In the genomic region with DNA sequence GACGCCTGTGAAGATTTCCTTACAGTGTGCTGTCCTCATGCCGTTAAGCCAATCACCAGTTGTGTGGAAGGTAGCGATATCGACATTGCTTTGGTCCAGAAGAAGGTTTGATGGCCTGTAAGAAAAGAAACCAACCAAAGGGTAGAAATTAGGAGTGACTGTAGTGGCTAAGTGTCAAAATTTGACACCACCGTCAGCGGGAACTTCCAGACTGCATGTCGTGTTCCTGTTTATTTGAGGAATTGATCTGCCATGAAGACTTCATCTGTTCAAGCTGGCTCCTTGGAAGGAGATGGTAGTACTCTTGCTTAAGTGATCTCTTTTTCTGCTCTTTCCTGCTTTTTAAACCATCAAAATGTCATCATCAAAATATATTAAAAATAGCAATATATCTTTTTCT, we compare ENCODE assay signal across 19 mouse cellular contexts.
DNase-seq lines count a peak whose midpoint lies in the region; ATAC-seq and TF ChIP-seq lines count a peak whose summit lies in the region.
"Had no signal": no experiment of that assay in that cellular context is flagged by ENCODE, and none has a peak within 500 bp of the region (broad histone marks: within the 10 kb centered on the region; RNA-seq: fewer than 3 reads in every experiment).

No protein-coding gene starts in this region.

- no peak overlapping the region for H3K4me3 ChIP-seq in hindbrain, postnatal 0 days (ENCODE audit: low read length)
- no peak overlapping the region for H3K4me3 ChIP-seq in hindbrain, embryonic 11.5 days (ENCODE audit: low read depth, low read length)
- no peak overlapping the region for H3K4me3 ChIP-seq in midbrain, postnatal 0 days (ENCODE audit: low read depth, low read length)
- no peak overlapping the region for H3K4me3 ChIP-seq in midbrain, embryonic 10.5 days
- H3K4me3 ChIP-seq: embryonic facial prominence, embryonic 10.5 days; embryonic facial prominence, embryonic 12.5 days; forebrain, embryonic 13.5 days; forebrain, embryonic 15.5 days had no signal

- no peaks in the 10 kb centered on the region for H3K9me3 ChIP-seq in hindbrain, postnatal 0 days (ENCODE audit: low read length)
- H3K9me3 ChIP-seq in hindbrain, embryonic 11.5 days (ENCODE audit: control insufficient read depth, low read length): no peaks in the 10 kb centered on the region
- H3K9me3 ChIP-seq in midbrain, postnatal 0 days (ENCODE audit: low read length): no peaks in the 10 kb centered on the region
- no peaks in the 10 kb centered on the region for H3K9me3 ChIP-seq in midbrain, embryonic 10.5 days (replicated peaks)
- H3K9me3 ChIP-seq: embryonic facial prominence, embryonic 10.5 days; embryonic facial prominence, embryonic 12.5 days; forebrain, embryonic 13.5 days; forebrain, embryonic 15.5 days had no signal

- 80% methylated on average over 7 of the region's 7 CpGs for WGBS in hindbrain, postnatal 0 days
- WGBS in hindbrain, embryonic 11.5 days: 88% methylated on average over 7 of the region's 7 CpGs
- 93% methylated on average over 7 of the region's 7 CpGs for WGBS in midbrain, postnatal 0 days
- WGBS in midbrain, embryonic 10.5 days: 91% methylated on average over 7 of the region's 7 CpGs

- no peak for TF ChIP-seq CTCF in hindbrain, postnatal 0 days (IDR thresholded peaks at IDR 0.05; ENCODE audit: low read depth)
- no peak for TF ChIP-seq CTCF in midbrain, postnatal 0 days (IDR thresholded peaks at IDR 0.05)

- H3K27ac ChIP-seq in hindbrain, postnatal 0 days: no peak overlapping the region
- no peak overlapping the region for H3K27ac ChIP-seq in hindbrain, embryonic 11.5 days (ENCODE audit: low read depth, low read length)
- H3K27ac ChIP-seq in midbrain, postnatal 0 days (ENCODE audit: low read depth, low read length): no peak overlapping the region
- H3K27ac ChIP-seq in midbrain, embryonic 10.5 days (replicated peaks): no peak overlapping the region
- H3K27ac ChIP-seq: embryonic facial prominence, embryonic 10.5 days; embryonic facial prominence, embryonic 12.5 days; forebrain, embryonic 13.5 days; forebrain, embryonic 15.5 days had no signal

- peak; percentile 49; the same call in 1 of the 2 replicates for ATAC-seq in hindbrain, postnatal 0 days
- ATAC-seq in hindbrain, embryonic 11.5 days (ENCODE audit: low FRiP score): no peak
- no peak for ATAC-seq in midbrain, postnatal 0 days (ENCODE audit: low FRiP score)
- ATAC-seq: forebrain, embryonic 13.5 days; forebrain, embryonic 15.5 days; forebrain, postnatal 0 days had no signal

- DNase-seq in cerebellum, postnatal 14 days: peak; percentile 57 to 72
- no peak for DNase-seq in cerebellum, adult 9-10 months
- DNase-seq in hindbrain, postnatal 0 days (ENCODE audit: low spot score): peak; percentile 40
- no peak for DNase-seq in hindbrain, embryonic 11.5 days (ENCODE audit: low spot score)
- DNase-seq in midbrain, postnatal 0 days (ENCODE audit: low spot score): peak; percentile 30
- no peak for DNase-seq in midbrain, embryonic 10.5 days (ENCODE audit: low spot score)
- DNase-seq in neural tube, embryonic 10.5 days (ENCODE audit: extremely low spot score, low spot score): no peak
- DNase-seq: adrenal gland, adult 2 months; adrenal gland, postnatal 10 days; adrenal gland, postnatal 25 days; cerebellum, adult 11 months; cerebellum, adult 18-20 months; cerebellum, adult 8-10 months; cerebellum, postnatal 25 days; forebrain, postnatal 0 days had no signal

- no peaks in the 10 kb centered on the region for H3K36me3 ChIP-seq in hindbrain, postnatal 0 days (ENCODE audit: insufficient read depth, low read length)
- H3K36me3 ChIP-seq in hindbrain, embryonic 11.5 days (ENCODE audit: control insufficient read depth, insufficient read depth, low read length): no peaks in the 10 kb centered on the region
- no peaks in the 10 kb centered on the region for H3K36me3 ChIP-seq in midbrain, postnatal 0 days (ENCODE audit: insufficient read depth, low read length)
- H3K36me3 ChIP-seq in midbrain, embryonic 10.5 days: no peaks in the 10 kb centered on the region
- H3K36me3 ChIP-seq: embryonic facial prominence, embryonic 10.5 days; embryonic facial prominence, embryonic 12.5 days had no signal

- no peaks in the 10 kb centered on the region for H3K4me1 ChIP-seq in hindbrain, postnatal 0 days (ENCODE audit: insufficient read depth, low read length)
- H3K4me1 ChIP-seq in hindbrain, embryonic 11.5 days (replicated peaks; ENCODE audit: control insufficient read depth, insufficient read depth, low read length): no peaks in the 10 kb centered on the region
- H3K4me1 ChIP-seq in midbrain, postnatal 0 days (ENCODE audit: insufficient read depth, low read length): no peaks in the 10 kb centered on the region
- H3K4me1 ChIP-seq in midbrain, embryonic 10.5 days: no peaks in the 10 kb centered on the region; the same call in 1 of the 2 replicates
- H3K4me1 ChIP-seq: embryonic facial prominence, embryonic 12.5 days; forebrain, embryonic 13.5 days had no signal

- H3K9ac ChIP-seq in hindbrain, postnatal 0 days (replicated peaks; ENCODE audit: low read length): no peak overlapping the region
- no peak overlapping the region for H3K9ac ChIP-seq in hindbrain, embryonic 11.5 days (ENCODE audit: low read depth, low read length)
- no peak overlapping the region for H3K9ac ChIP-seq in midbrain, postnatal 0 days (replicated peaks; ENCODE audit: low read length, poor library complexity, severe bottlenecking)
- H3K9ac ChIP-seq: embryonic facial prominence, embryonic 12.5 days; forebrain, embryonic 13.5 days; forebrain, embryonic 15.5 days; forebrain, postnatal 0 days had no signal

- H3K27me3 ChIP-seq in hindbrain, postnatal 0 days (ENCODE audit: insufficient read depth, low read length): no peaks in the 10 kb centered on the region
- no peaks in the 10 kb centered on the region for H3K27me3 ChIP-seq in hindbrain, embryonic 11.5 days (ENCODE audit: control insufficient read depth, insufficient read depth, low read length)
- H3K27me3 ChIP-seq in midbrain, postnatal 0 days (ENCODE audit: insufficient read depth, low read length): no peaks in the 10 kb centered on the region
- no peaks in the 10 kb centered on the region for H3K27me3 ChIP-seq in midbrain, embryonic 10.5 days (ENCODE audit: low read depth, poor library complexity, severe bottlenecking)
- H3K27me3 ChIP-seq: embryonic facial prominence, embryonic 12.5 days; forebrain, embryonic 13.5 days; forebrain, embryonic 15.5 days had no signal

- no peak overlapping the region for H3K4me2 ChIP-seq in hindbrain, postnatal 0 days (ENCODE audit: low read depth, low read length)
- no peak overlapping the region for H3K4me2 ChIP-seq in hindbrain, embryonic 11.5 days (replicated peaks; ENCODE audit: low read depth, low read length)
- H3K4me2 ChIP-seq in midbrain, postnatal 0 days (ENCODE audit: low read depth, low read length, poor library complexity, severe bottlenecking): no peak overlapping the region
- H3K4me2 ChIP-seq: embryonic facial prominence, embryonic 12.5 days; forebrain, embryonic 13.5 days; forebrain, embryonic 15.5 days had no signal

Comparison
In these comparisons a context has a peak if more than half of its experiments do, and no peak if none do; other contexts are left out.
1. DNase-seq: peak in cerebellum, postnatal 14 days (2 of 2), hindbrain, postnatal 0 days (single experiment) and midbrain, postnatal 0 days (single experiment); none in cerebellum, adult 9-10 months (single experiment), hindbrain, embryonic 11.5 days (single experiment), midbrain, embryonic 10.5 days (single experiment) and neural tube, embryonic 10.5 days (single experiment).